Mouse (Mus musculus) splenic B cell, adult 2 months (primary cell): ENCODE data around the gene Prmt1.
A peak's percentile ranks its signal among the peaks of the same experiment; 100 is the strongest.
"Not testable (repeated sequence)": the region's sequence is repeated elsewhere in the genome, so short reads cannot be mapped to it uniquely, and the experiment has no call there.

Experiments
- DNase-seq: peaks from one replicate; pipeline ENCODE4 v3.0.0-alpha.2; 2011; ENCODE audit warnings: low read depth, low spot score
- H3K27me3 ChIP-seq: 2 replicates; pipeline ENCODE4 v1.6.1; 2012; ENCODE audit warnings: mild to moderate bottlenecking, low read length, moderate library complexity, mixed read lengths; ENCODE audit not compliant: control insufficient read depth, poor library complexity, insufficient read depth, severe bottlenecking
- H3K36me3 ChIP-seq: 2 replicates; pipeline ENCODE4 v1.6.1; 2012; ENCODE audit warnings: mild to moderate bottlenecking, low read length, moderate library complexity, mixed read lengths; ENCODE audit not compliant: control insufficient read depth, poor library complexity, insufficient read depth, severe bottlenecking

Gene Prmt1

GRCm38 (mm10) chr7:44986192-44986878 lies at the start of gene Prmt1:
Gene Prmt1, minus strand, starts transcription at chr7:44986568.
- peaks cover under 1% of the 10 kb centered on the region for H3K36me3 ChIP-seq
- no peaks in the 10 kb centered on the region for H3K27me3 ChIP-seq
- DNase-seq: peak; percentile 99

GRCm38 (mm10) chr7:45035631-45036030 lies 49.3 kb upstream of the Prmt1 start:
- H3K27me3 ChIP-seq: no peaks in the 10 kb centered on the region
- no peak for DNase-seq
- H3K36me3 ChIP-seq: peaks cover 20% of the 10 kb centered on the region

GRCm38 (mm10) chr7:45033722-45034359 lies 47.5 kb upstream of the Prmt1 start:
- no peak for DNase-seq
- H3K36me3 ChIP-seq: peaks cover 16% of the 10 kb centered on the region
- no peaks in the 10 kb centered on the region for H3K27me3 ChIP-seq

GRCm38 (mm10) chr7:45030857-45031256 lies 44.5 kb upstream of the Prmt1 start:
- peaks cover 16% of the 10 kb centered on the region for H3K36me3 ChIP-seq
- DNase-seq: no peak
- no peaks in the 10 kb centered on the region for H3K27me3 ChIP-seq

GRCm38 (mm10) chr7:45029995-45030394 lies 43.6 kb upstream of the Prmt1 start:
- Histone ChIP-seq H3K36me3 (peaks cover 16% of the 10 kb centered on the region), H3K27me3 (no peaks in the 10 kb centered on the region)
- no peak for DNase-seq

- no peak for DNase-seq
- peaks cover 9% of the 10 kb centered on the region for H3K36me3 ChIP-seq
- H3K27me3 ChIP-seq: no peaks in the 10 kb centered on the region
Observed at GRCm38 (mm10) chr7:45028351-45028750, 42.0 kb upstream of the Prmt1 start.

- no peak for DNase-seq
- peaks cover 8% of the 10 kb centered on the region for H3K36me3 ChIP-seq
- H3K27me3 ChIP-seq: no peaks in the 10 kb centered on the region
Observed at GRCm38 (mm10) chr7:45027761-45028160, 41.4 kb upstream of the Prmt1 start.

GRCm38 (mm10) chr7:45026256-45026655 lies 39.9 kb upstream of the Prmt1 start:
- no peaks in the 10 kb centered on the region for H3K27me3 ChIP-seq
- DNase-seq: no peak
- peaks cover 5% of the 10 kb centered on the region for H3K36me3 ChIP-seq

GRCm38 (mm10) chr7:45025601-45026220 lies 39.3 kb upstream of the Prmt1 start:
- no peak for DNase-seq
- H3K36me3 ChIP-seq: no peaks in the 10 kb centered on the region
- no peaks in the 10 kb centered on the region for H3K27me3 ChIP-seq

GRCm38 (mm10) chr7:45024281-45025248 lies 38.2 kb upstream of the Prmt1 start:
- Histone ChIP-seq H3K27me3 (no peaks in the 10 kb centered on the region), H3K36me3 (no peaks in the 10 kb centered on the region)
- no peak for DNase-seq

- H3K36me3 ChIP-seq, H3K27me3 ChIP-seq: not testable (repeated sequence)
- peak; percentile 52 for DNase-seq
Observed at GRCm38 (mm10) chr7:45023711-45024110, 37.3 kb upstream of the Prmt1 start.

- no peak for DNase-seq
- H3K36me3 ChIP-seq: no peaks in the 10 kb centered on the region
- no peaks in the 10 kb centered on the region for H3K27me3 ChIP-seq
Observed at GRCm38 (mm10) chr7:45020225-45020624, 33.9 kb upstream of the Prmt1 start.

- DNase-seq: no peak
- Histone ChIP-seq H3K36me3 (no peaks in the 10 kb centered on the region), H3K27me3 (no peaks in the 10 kb centered on the region)
Observed at GRCm38 (mm10) chr7:45019031-45019571, 32.7 kb upstream of the Prmt1 start.
